Mouse (Mus musculus): Measurements from ENCODE around the gene Chil3.
"Not testable (repeated sequence)": the region's sequence is repeated elsewhere in the genome, so short reads cannot be mapped to it uniquely, and the experiment has no call there.

- not testable (repeated sequence) for TF ChIP-seq CTCF (IDR thresholded peaks at IDR 0.05; ENCODE audit: low read depth); EP300 (optimal IDR thresholded peaks at IDR 0.05)
Observed at GRCm38 (mm10) chr3:106172506-106172905, 5.1 kb upstream of the Chil3 start.
